Mouse (Mus musculus): ENCODE measurements around the gene Plet1. TPM values are rescaled to one million over a fixed set of nuclear protein-coding genes. Genes with fewer than 3 reads are reported as not detected.

Gene Plet1
- polyA plus RNA-seq (2012; rRNA removed), result 0.12 and 0.70 TPM in 2 replicates

GRCm38 (mm10) chr9:50494311-50494710 is at the start of gene Plet1:
TSS of gene Plet1 (plus strand) at chr9:50494525.

DNA sequence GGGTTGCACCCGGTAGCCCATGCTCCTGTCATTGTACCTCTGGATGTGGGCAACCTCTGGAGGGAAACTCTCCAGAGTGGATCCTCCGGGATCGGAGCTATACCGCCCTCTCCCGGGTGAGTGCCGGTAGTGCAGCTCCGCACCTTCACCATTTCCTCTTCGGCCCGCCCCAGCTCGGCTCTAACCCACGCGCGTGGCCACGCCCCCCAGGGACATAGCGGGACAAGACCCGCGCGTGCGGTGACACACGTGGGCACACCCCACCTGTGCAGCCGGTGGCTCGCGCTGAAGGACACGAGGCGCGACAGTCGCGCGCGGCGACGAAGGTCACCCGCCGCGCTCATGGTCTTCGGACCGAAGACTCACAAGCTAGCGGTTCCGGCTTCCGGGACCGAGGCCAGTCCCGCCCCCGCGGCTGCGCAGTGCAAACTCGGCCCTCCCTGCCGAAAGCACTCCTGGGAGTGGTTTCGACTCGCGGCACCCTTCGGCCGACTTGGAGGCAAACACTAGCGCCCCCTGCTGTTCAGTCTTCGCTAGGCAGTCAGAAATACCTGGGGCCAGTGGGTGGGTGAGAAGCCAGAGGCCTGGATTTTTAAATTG is 34.1 kb downstream of the Plet1 start, which contains the start of gene Pts:
Gene Pts (minus strand): TSS at position 432 of the 600 bp plus-strand sequence.

DNA sequence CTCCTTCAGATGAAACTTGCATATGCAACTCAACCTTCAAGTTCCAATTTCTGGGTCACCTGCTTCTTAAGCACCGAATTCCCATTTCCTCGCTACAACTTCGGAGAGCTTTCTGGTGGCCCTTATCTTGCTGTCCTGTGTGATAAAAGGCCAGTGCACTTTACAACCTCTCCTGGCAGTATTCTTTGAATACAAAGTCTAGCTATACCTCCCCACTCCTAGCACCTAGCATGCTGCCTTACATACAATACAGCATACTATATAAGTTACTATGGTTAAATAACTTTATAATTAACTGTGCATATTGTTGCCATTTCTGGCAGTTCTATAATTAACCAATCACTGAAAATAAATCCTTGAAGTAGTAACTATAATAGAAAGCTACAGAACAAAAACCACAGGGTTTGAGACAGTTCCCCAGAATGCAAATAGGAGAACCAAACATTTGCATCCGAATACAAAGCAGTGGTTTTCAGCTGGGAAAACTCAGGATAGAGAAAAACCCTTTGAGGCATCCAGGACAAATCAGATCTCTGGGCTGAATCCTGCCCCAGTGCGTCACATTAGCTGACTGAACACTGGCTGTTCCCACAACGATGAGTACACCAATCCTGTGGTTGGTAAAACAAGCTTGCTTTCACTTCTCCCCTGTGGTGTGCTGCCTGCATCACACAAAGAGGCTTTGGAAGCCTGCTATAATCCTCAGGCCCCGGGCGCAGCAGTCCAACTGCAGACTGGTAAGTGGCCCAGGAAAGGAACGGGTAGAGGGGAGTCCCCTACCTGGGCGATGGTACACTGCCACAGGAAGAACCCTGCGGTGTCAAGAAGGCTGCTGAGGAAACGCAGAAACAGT is 60.1 kb downstream of the Plet1 start, which contains the start of gene Il18:
Gene Il18 (plus strand): TSS at position 587 of the 853 bp plus-strand sequence.

GRCm38 (mm10) chr9:50555094-50555446 is 60.7 kb downstream of the Plet1 start, which contains the start of gene Bco2:
TSS of gene Bco2 (minus strand) at chr9:50555181.

Other genes with a start within 250 kb of the Plet1 start
- gene Rpl10-ps3, start 149.6 kb upstream of the Plet1 start, polyA plus RNA-seq (2012; rRNA removed), result 30.7 and 85.6 TPM in 2 replicates
- gene Pts, start 34.2 kb downstream of the Plet1 start, polyA plus RNA-seq (2012; rRNA removed), result 65.7 and 82.4 TPM in 2 replicates
- gene Il18, start 60.3 kb downstream of the Plet1 start, polyA plus RNA-seq (2012; rRNA removed), result 9.3 and 11.2 TPM in 2 replicates
- 0.27 and 0.43 TPM in 2 replicates for gene Bco2, start 60.7 kb downstream of the Plet1 start, polyA plus RNA-seq (2012; rRNA removed)
- gene Tex12, start 66.8 kb downstream of the Plet1 start, polyA plus RNA-seq (2012; rRNA removed), result not detected in 2 replicates
- gene Sdhd, start 109.3 kb downstream of the Plet1 start, polyA plus RNA-seq (2012; rRNA removed), result 135 and 195 TPM in 2 replicates
- gene Timm8b, start 109.4 kb downstream of the Plet1 start, polyA plus RNA-seq (2012; rRNA removed), result 232 and 356 TPM in 2 replicates
- gene Pih1d2, start 122.8 kb downstream of the Plet1 start, polyA plus RNA-seq (2012; rRNA removed), result 3.7 and 5.6 TPM in 2 replicates
- 25.3 and 25.7 TPM in 2 replicates for gene Nkapd1, start 122.9 kb downstream of the Plet1 start, polyA plus RNA-seq (2012; rRNA removed)
- 23.5 and 38.3 TPM in 2 replicates for gene Dlat, start 165.3 kb downstream of the Plet1 start, polyA plus RNA-seq (2012; rRNA removed)
- gene Dixdc1, start 245.0 kb downstream of the Plet1 start, polyA plus RNA-seq (2012; rRNA removed), result 14.7 and 22.5 TPM in 2 replicates

Data from central nervous system, embryonic 11.5 days (tissue).